Mouse (Mus musculus): ENCODE measurements around the gene Gm572.

GRCm38 (mm10) chr4:148625010-148625409, 18.1 kb upstream of the Gm572 start:
- no peak for TF ChIP-seq CTCF (IDR thresholded peaks at IDR 0.05; ENCODE audit: borderline replicate concordance, insufficient read depth, low read depth, low read length)
- TF ChIP-seq POLR2A (IDR thresholded peaks at IDR 0.05; ENCODE audit: borderline replicate concordance, insufficient read depth, low read length): no peak
